Mouse (Mus musculus) sigmoid colon, adult 10 weeks (tissue): ENCODE data around the gene Rfc2. TPM values are rescaled to one million over a fixed set of nuclear protein-coding genes. Genes with fewer than 3 reads are reported as not detected.

Experiments used
- polyA plus RNA-seq: library from polyadenylated mRNA; stranded (reverse); fragments of 350-450 nt; fragmentation: Illumina TruSeq; extraction: RNeasy Lipid Tissue Mini Kit (QIAGEN cat#74804); gene quantifications from one replicate; pipeline ENCODE4 v1.2.3, GENCODE M21; 2014; ENCODE audit warnings: low read depth, low replicate concordance

The Rfc2 gene
- 9.1 TPM for polyA plus RNA-seq

DNA sequence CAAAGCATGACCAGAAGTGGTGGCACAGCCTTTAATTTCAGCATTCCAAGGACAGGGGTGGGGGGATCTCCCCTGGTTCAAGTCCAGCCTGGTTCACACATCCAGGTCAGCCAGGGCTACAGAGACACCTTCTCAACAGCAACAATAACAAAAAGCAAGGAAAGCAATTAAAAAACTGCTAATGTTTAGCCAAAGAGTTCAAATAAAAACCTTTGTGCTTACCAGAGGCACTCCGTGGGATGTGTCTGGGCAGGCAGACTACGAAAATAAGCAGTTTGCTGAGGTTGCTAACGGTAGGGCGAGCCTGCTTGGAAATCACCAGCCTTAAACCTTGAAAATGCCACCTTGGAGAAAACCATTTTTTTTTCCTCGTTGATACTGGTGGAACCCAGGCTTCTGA, at the start of gene Rfc2:
Gene Rfc2, plus strand, starts transcription at position 221 of the 400 bp plus-strand sequence.

DNA sequence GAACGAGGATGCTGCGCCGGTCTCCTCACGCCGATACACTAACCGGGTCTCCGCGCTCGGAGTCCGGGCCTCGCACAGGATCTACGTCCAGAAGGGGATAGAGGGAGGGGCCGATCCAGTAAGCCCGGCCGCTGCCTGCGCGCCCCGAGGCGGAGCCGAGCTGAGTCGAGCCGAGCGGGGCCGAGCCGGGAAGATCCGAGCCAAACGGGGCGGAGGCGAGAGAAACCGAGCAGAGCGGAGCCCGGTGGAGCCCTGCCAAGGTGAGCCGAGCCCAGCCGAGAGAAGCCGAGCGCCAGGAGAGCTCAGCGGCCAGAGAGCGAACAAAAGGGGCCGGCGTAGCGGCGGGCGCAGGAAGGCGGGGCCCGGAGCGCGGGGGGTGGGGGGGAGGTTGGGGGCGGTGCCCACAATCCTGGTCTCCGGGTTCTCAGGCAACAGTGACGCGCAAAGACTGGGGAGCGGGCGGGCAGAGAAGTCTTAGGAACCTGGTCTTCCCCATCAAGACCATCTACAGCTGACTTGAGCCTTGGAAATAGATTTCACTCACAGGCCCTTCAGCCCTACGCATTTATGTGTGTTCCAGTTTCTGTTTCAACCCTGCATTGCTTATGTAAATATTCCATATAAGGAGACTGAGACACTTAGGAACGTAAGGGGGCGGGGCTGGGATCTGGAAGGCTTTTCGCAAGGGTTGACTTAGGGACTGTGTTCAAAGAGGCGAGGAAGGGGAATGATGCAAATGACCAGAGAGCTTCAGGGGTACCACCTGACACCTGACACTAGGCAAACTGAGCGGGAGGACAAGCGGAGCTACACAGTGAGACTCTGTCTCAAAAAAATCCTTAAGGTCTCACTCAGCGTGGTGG, 28.8 kb upstream of the Rfc2 start, which contains the start of gene Clip2:
Gene Clip2, minus strand, starts transcription at position 325 of the 863 bp plus-strand sequence.

DNA sequence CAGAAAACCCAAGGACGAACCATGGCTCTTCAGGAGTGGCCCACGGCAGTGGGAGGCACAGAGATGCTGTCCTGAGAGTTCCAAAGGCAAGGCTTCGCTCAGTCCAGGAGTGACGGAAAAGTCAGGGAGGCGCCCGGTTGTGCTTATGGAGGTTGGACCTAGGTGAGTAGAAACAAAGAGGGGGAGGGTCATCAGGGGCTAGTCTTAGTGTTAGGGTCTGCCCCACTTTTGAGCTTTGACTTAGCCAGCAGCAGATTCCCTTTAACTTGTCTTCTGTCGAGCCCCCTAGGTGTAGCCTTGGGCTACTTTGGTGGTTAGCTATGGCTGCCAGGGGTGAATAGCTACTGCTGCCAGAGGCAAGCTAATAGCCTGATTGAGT, 21.1 kb upstream of the Rfc2 start, which contains the start of gene Syna:
Gene Syna, minus strand, starts transcription at position 101 of the 379 bp plus-strand sequence.

DNA sequence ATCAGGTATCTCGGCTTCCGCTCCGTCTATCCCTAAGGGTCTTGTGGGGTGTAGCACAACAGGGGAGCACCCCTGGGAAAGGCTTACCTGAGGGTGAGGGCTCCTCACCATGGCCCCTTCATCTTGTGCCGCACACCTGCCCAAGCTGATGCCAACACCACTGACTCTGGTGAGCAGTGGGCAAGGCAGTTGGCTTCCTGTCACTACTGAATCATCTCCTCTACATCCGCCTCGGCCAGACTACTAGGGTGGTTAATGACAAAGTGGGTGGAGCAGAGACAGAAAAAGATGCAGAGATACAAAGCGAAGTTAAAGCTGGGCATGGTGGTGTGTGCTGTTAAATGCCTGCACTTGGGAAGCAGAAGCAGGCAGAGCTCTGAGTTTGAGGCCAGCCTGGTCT, 33.6 kb downstream of the Rfc2 start, which contains the start of gene Lat2:
Gene Lat2, minus strand, starts transcription at position 224 of the 400 bp plus-strand sequence.

DNA sequence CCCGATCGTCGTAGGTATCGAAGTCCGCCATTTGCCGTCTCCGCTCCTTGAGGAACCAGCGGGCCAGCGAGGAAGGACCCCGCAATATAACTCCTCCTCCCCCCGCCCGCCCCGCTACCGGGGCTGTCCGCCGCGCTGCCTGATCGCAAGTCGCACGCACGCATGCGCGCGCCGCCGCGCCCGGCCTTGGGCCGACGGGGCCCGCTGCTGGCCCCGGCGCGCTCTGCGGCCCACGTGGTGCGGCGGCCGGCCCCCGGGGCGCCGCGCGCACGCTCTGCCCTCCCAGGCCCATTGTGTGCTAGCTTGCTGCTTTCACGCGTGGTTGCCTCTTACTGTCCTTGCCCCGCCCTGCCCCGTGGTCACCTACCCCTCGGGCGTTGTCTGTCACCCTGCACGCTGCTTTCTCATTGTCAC, 58.1 kb downstream of the Rfc2 start, which contains the start of gene Eif4h:
Gene Eif4h, minus strand, starts transcription at position 222 of the 414 bp plus-strand sequence.

Other genes starting within 250 kb of the Rfc2 start
- 17.2 TPM for gene Gtf2ird1, start 124.7 kb upstream of the Rfc2 start, polyA plus RNA-seq
- gene Clip2, start 28.9 kb upstream of the Rfc2 start, polyA plus RNA-seq: 1.2 TPM
- gene Syna, start 21.2 kb upstream of the Rfc2 start, polyA plus RNA-seq: 0.22 TPM
- gene Lat2, start 33.7 kb downstream of the Rfc2 start, polyA plus RNA-seq: 4.4 TPM
- gene Eif4h, start 58.1 kb downstream of the Rfc2 start, polyA plus RNA-seq: 116 TPM
- 0.57 TPM for gene Limk1, start 107.2 kb downstream of the Rfc2 start, polyA plus RNA-seq
- 8.1 TPM for gene Eln, start 166.0 kb downstream of the Rfc2 start, polyA plus RNA-seq